Mouse (Mus musculus) cortical plate, adult 2 months (tissue): ENCODE data around the gene Fastkd1.

Source experiments
- CTCF ChIP-seq: fragments of 200-500 bp; IDR thresholded peaks from 2 replicates; pipeline ENCODE4 v1.5.1; 2011; ENCODE audit warnings: mild to moderate bottlenecking, control low read depth, low read length; ENCODE audit not compliant: insufficient read depth; ENCODE audit errors: extremely low read depth
- POLR2A ChIP-seq: fragments of 200-500 bp; IDR thresholded peaks from 2 replicates; pipeline ENCODE4 v1.6.1; 2011; ENCODE audit warnings: mild to moderate bottlenecking, low read length, control low read depth; ENCODE audit not compliant: insufficient read depth; ENCODE audit errors: extremely low read depth

DNA sequence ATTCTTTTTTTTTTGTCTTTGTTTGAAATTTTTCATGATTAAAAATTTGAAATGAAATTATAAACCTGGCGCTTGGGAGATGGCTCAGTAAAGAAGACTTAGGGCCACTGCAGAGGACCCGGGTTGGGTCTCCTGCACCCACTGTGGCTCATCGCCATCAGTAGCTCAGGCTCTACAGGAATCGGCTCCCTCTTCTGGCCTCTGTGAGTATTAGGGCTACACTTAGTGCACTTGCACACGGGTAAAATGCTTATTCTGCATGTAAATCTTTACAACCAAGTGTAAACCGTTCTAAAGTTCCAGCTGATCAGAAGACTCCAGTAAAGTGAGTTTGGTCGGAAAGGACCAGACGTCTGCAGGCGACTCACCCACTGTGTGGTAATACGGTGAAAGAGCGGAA, 19.8 kb downstream of the Fastkd1 start:
- TF ChIP-seq CTCF (no peak), POLR2A (no peak)
